Comparison of ENCODE assay signal across 8 mouse cellular contexts in genomic region chr10:121089312-121089711, GRCm38 (mm10). TPM values are rescaled to one million over a fixed set of nuclear protein-coding genes. Genes with fewer than 3 reads are reported as not detected.
DNase-seq lines count a peak whose midpoint lies in the region; ATAC-seq and TF ChIP-seq lines count a peak whose summit lies in the region.

No protein-coding gene starts in this region.

- peak overlapping the region; percentile 16; the same call in 1 of the 2 replicates for H3K4me3 ChIP-seq in lung, embryonic 16.5 days (ENCODE audit: low read length)
- H3K4me3 ChIP-seq in lung, adult 2 months (replicated peaks; ENCODE audit: extremely low read depth, low read depth, low read length): no peak overlapping the region
- no peak overlapping the region for H3K4me3 ChIP-seq in forebrain, embryonic 16.5 days (replicated peaks; ENCODE audit: low read length)
- H3K4me3 ChIP-seq in liver, embryonic 13.5 days (replicated peaks): no peak overlapping the region
- 0 out of 2 replicates have a peak overlapping the region, but pooled peaks have one; percentile 4 for H3K4me3 ChIP-seq in stomach, embryonic 16.5 days (replicated peaks; ENCODE audit: low read length)

- no peak overlapping the region for H3K27ac ChIP-seq in lung, embryonic 16.5 days (ENCODE audit: low read length)
- H3K27ac ChIP-seq in forebrain, embryonic 16.5 days (ENCODE audit: low read length): no peak overlapping the region
- H3K27ac ChIP-seq in liver, embryonic 13.5 days: no peak overlapping the region
- H3K27ac ChIP-seq in stomach, embryonic 16.5 days (ENCODE audit: low read length): no peak overlapping the region

- H3K27me3 ChIP-seq in lung, embryonic 16.5 days (ENCODE audit: control insufficient read depth, insufficient read depth, low read depth, low read length): no peaks in the 10 kb centered on the region
- no peaks in the 10 kb centered on the region for H3K27me3 ChIP-seq in forebrain, embryonic 16.5 days (replicated peaks; ENCODE audit: control insufficient read depth, insufficient read depth, low read length)
- H3K27me3 ChIP-seq in liver, embryonic 13.5 days: no peaks in the 10 kb centered on the region
- no peaks in the 10 kb centered on the region for H3K27me3 ChIP-seq in stomach, embryonic 16.5 days (ENCODE audit: control insufficient read depth, insufficient read depth, low read length)

- H3K4me1 ChIP-seq in lung, embryonic 16.5 days (replicated peaks; ENCODE audit: control insufficient read depth, insufficient read depth, low read length): no peaks in the 10 kb centered on the region; the same call in none of the 2 replicates
- H3K4me1 ChIP-seq in lung, adult 2 months (ENCODE audit: control insufficient read depth, insufficient read depth, low read length): peaks cover 2% of the 10 kb centered on the region
- peaks cover 6% of the 10 kb centered on the region; the same call in 1 of the 2 replicates for H3K4me1 ChIP-seq in forebrain, embryonic 16.5 days (replicated peaks; ENCODE audit: control insufficient read depth, insufficient read depth, low read length)
- 0 out of 2 replicates have a peak, but pooled peaks cover 2% of the 10 kb centered on the region for H3K4me1 ChIP-seq in liver, embryonic 13.5 days (replicated peaks)
- H3K4me1 ChIP-seq in stomach, embryonic 16.5 days (ENCODE audit: control insufficient read depth, insufficient read depth, low read length): no peaks in the 10 kb centered on the region; the same call in 1 of the 2 replicates

- DNase-seq in lung, adult 2 months: no peak
- no peak for DNase-seq in liver, embryonic 13.5 days
- no peak for DNase-seq in cerebellum, postnatal 10 days

- H3K9ac ChIP-seq in lung, embryonic 16.5 days (ENCODE audit: low read length): no peak overlapping the region
- H3K9ac ChIP-seq in forebrain, embryonic 16.5 days (replicated peaks; ENCODE audit: low read depth, low read length): no peak overlapping the region
- no peak overlapping the region for H3K9ac ChIP-seq in liver, embryonic 13.5 days
- H3K9ac ChIP-seq in stomach, embryonic 16.5 days (ENCODE audit: low read length): no peak overlapping the region

- H3K36me3 ChIP-seq in lung, embryonic 16.5 days (ENCODE audit: control insufficient read depth, insufficient read depth, low read length): no peaks in the 10 kb centered on the region
- H3K36me3 ChIP-seq in forebrain, embryonic 16.5 days (ENCODE audit: control insufficient read depth, insufficient read depth): no peaks in the 10 kb centered on the region
- H3K36me3 ChIP-seq in liver, embryonic 13.5 days: no peaks in the 10 kb centered on the region
- no peaks in the 10 kb centered on the region for H3K36me3 ChIP-seq in stomach, embryonic 16.5 days (ENCODE audit: control insufficient read depth, insufficient read depth, low read length)

- TF ChIP-seq POLR2A in lung, adult 2 months (IDR thresholded peaks at IDR 0.05; ENCODE audit: borderline replicate concordance, extremely low read depth, low read depth, low read length): no peak

- H3K9me3 ChIP-seq in lung, embryonic 16.5 days (ENCODE audit: control insufficient read depth, low read length): no peaks in the 10 kb centered on the region
- no peaks in the 10 kb centered on the region for H3K9me3 ChIP-seq in forebrain, embryonic 16.5 days (ENCODE audit: control insufficient read depth, low read length)
- no peaks in the 10 kb centered on the region for H3K9me3 ChIP-seq in liver, embryonic 13.5 days (replicated peaks)
- no peaks in the 10 kb centered on the region for H3K9me3 ChIP-seq in stomach, embryonic 16.5 days (replicated peaks; ENCODE audit: control insufficient read depth, low read length)

- 2% methylated on average over 6 of the region's 6 CpGs for WGBS in lung, embryonic 16.5 days
- 3% methylated on average over 6 of the region's 6 CpGs for WGBS in lung, adult 2 months
- WGBS in forebrain, embryonic 16.5 days: 4% methylated on average over 6 of the region's 6 CpGs
- WGBS in liver, embryonic 13.5 days (ENCODE audit: insufficient replicate concordance): 3% methylated on average over 6 of the region's 6 CpGs
- 3% methylated on average over 6 of the region's 6 CpGs for WGBS in stomach, embryonic 16.5 days

- TF ChIP-seq CTCF in lung, adult 2 months (IDR thresholded peaks at IDR 0.05; ENCODE audit: insufficient read depth, low read length): no peak

- ATAC-seq in lung, embryonic 16.5 days (ENCODE audit: low read depth): peak; percentile 81; the same call in 1 of the 2 replicates
- no peak for ATAC-seq in forebrain, embryonic 16.5 days
- ATAC-seq in liver, embryonic 13.5 days (ENCODE audit: low read depth): no peak
- no peak for ATAC-seq in stomach, embryonic 16.5 days (ENCODE audit: insufficient read depth, low FRiP score)
- ATAC-seq in CD4-positive, CD25-positive, alpha-beta regulatory T cell, adult 4 months: no peak
- no peak for ATAC-seq in cerebellum, adult (ENCODE audit: insufficient number of reproducible peaks, low FRiP score, low TSS enrichment)

- H3K4me2 ChIP-seq in lung, embryonic 16.5 days (ENCODE audit: low read depth, low read length): peak overlapping the region; percentile 44
- H3K4me2 ChIP-seq in forebrain, embryonic 16.5 days (ENCODE audit: low read length): peak overlapping the region; percentile 20; the same call in 1 of the 2 replicates
- peak overlapping the region; percentile 24 for H3K4me2 ChIP-seq in liver, embryonic 13.5 days
- H3K4me2 ChIP-seq in stomach, embryonic 16.5 days (ENCODE audit: low read depth, low read length): peak overlapping the region; percentile 39

RNA-seq across cellular contexts. Expression of gene Wif1, which starts 55.6 kb away (rescaled TPM):
- 22.0 and 22.7 TPM in 2 replicates for polyA plus RNA-seq in lung, embryonic 16.5 days (2015; fragmentation: Nextera tagmentation; extraction: Ambion mirVana)
- 3.5 and 4.3 TPM in 2 replicates for polyA plus RNA-seq in lung, adult 2 months (2012; rRNA removed)
- 2.1 and 3.0 TPM in 2 replicates for polyA plus RNA-seq in forebrain, embryonic 16.5 days (2015; fragmentation: Nextera tagmentation; extraction: Ambion mirVana)
- 1.1 TPM in 2 replicates for polyA plus RNA-seq in liver, embryonic 13.5 days (2015; fragmentation: Nextera tagmentation; extraction: Ambion mirVana)
- polyA plus RNA-seq in stomach, embryonic 16.5 days (2015; fragmentation: Nextera tagmentation; extraction: Ambion mirVana): 1.6 and 2.4 TPM in 2 replicates
- not detected for polyA plus RNA-seq in CD4-positive, CD25-positive, alpha-beta regulatory T cell, adult 4 months (2017; shearing (Covaris generic))

Comparison
In these comparisons a context has a peak if more than half of its experiments do, and no peak if none do; other contexts are left out.
1. H3K4me3 ChIP-seq: peak in lung, embryonic 16.5 days (single experiment) and stomach, embryonic 16.5 days (single experiment); none in lung, adult 2 months (single experiment), forebrain, embryonic 16.5 days (single experiment) and liver, embryonic 13.5 days (single experiment).
2. Peak in every context shown above with its lines, with median percentiles within 50 percentile points of each other: H3K4me2 ChIP-seq.